Mouse (Mus musculus) embryo, embryonic 11 days (tissue): ENCODE results near the gene Mpped2.

Source experiments
- DNase-seq: peaks from one replicate; pipeline ENCODE4 v3.0.0-alpha.2; 2015

Gene Mpped2

GRCm38 (mm10) chr2:106857258-106857657 lies 164.2 kb downstream of the Mpped2 start:
- DNase-seq, result no peak

- no peak for DNase-seq
Observed at GRCm38 (mm10) chr2:106857711-106858110, 164.6 kb downstream of the Mpped2 start.

- DNase-seq, result no peak
Observed at GRCm38 (mm10) chr2:106860856-106861679, 168.0 kb downstream of the Mpped2 start.

- no peak for DNase-seq
Observed at GRCm38 (mm10) chr2:106863050-106863653, 170.1 kb downstream of the Mpped2 start.

GRCm38 (mm10) chr2:106865148-106865786 lies 172.2 kb downstream of the Mpped2 start:
- DNase-seq, result no peak

GRCm38 (mm10) chr2:106866303-106866702 lies 173.2 kb downstream of the Mpped2 start:
- no peak for DNase-seq

- no peak for DNase-seq
Observed at GRCm38 (mm10) chr2:106870886-106871285, 177.8 kb downstream of the Mpped2 start.

- DNase-seq, result no peak
Observed at GRCm38 (mm10) chr2:106873166-106873565, 180.1 kb downstream of the Mpped2 start.

- no peak for DNase-seq
Observed at GRCm38 (mm10) chr2:106883390-106883789, 190.3 kb downstream of the Mpped2 start.

- no peak for DNase-seq
Observed at GRCm38 (mm10) chr2:106888174-106888573, 195.1 kb downstream of the Mpped2 start.

GRCm38 (mm10) chr2:106889297-106890000 lies 196.4 kb downstream of the Mpped2 start:
- DNase-seq, result peak; percentile 64

GRCm38 (mm10) chr2:106893376-106893775 lies 200.3 kb downstream of the Mpped2 start:
- no peak for DNase-seq

- DNase-seq, result no peak
Observed at GRCm38 (mm10) chr2:106895326-106896023, 202.4 kb downstream of the Mpped2 start.

- DNase-seq, result no peak
Observed at GRCm38 (mm10) chr2:106896024-106896384, 202.9 kb downstream of the Mpped2 start.

GRCm38 (mm10) chr2:106911951-106912480 lies 218.9 kb downstream of the Mpped2 start:
- peak; percentile 37 for DNase-seq
